Mouse (Mus musculus) Patski (cell line): ENCODE results near the gene Pamr1. TPM values are rescaled to one million over a fixed set of nuclear protein-coding genes. Genes with fewer than 3 reads are reported as not detected.

Source experiments
- ATAC-seq: fragments of 100-300 bp; one replicate; pipeline ENCODE4 v1.8.0; 2021
- CTCF ChIA-PET: fragments of 350-600 bp; sonication (Branson Sonifier 250); formaldehyde crosslinking; loops from one replicate; lab custom pipeline; 2022; ENCODE audit warnings: inconsistent platforms; lab: Charles Lee
- POLR2A ChIA-PET: fragments of 350-600 bp; sonication (Branson Sonifier 250); formaldehyde crosslinking; loops from one replicate; lab custom pipeline; 2022; ENCODE audit warnings: antibody characterized with exemption, inconsistent platforms; lab: Charles Lee
- DNase-seq: peaks from one replicate; pipeline ENCODE4 v3.0.0-alpha.2; 2011; ENCODE audit warnings: low read depth, low spot score
- H3K27me3 ChIP-seq: fragments of 371-371 bp; one replicate; pipeline ENCODE4 v1.5.1; 2021
- CTCF ChIP-seq: fragments of 100-300 bp; IDR thresholded peaks from one replicate; pipeline ENCODE4 v1.5.1; 2021
- in situ Hi-C: fragments of 300-500 bp; cut with MboI; formaldehyde crosslinking; loops from 3 replicates; pipeline ENCODE4 v1.11.1; 2018; ENCODE audit warnings: low pct_unique_long_range_greater_than_20kb, mixed read lengths
- polyA plus RNA-seq: library from polyadenylated mRNA; unstranded; gene quantifications from one replicate; pipeline ENCODE4 v1.2.3, GENCODE M21; 2021

Gene Pamr1
- polyA plus RNA-seq, 1 experiment from 2014 or later = 19.0 TPM

- ChIA-PET CTCF (no interaction called here), POLR2A (no interaction called here)
- TF ChIP-seq CTCF = no peak
- H3K27me3 ChIP-seq = no peaks in the 10 kb centered on the region
- in situ Hi-C loops = loop anchor here (10.0 kb wide), 1 partner anchor 209 kb away; no protein-coding TSS in a partner anchor
- ATAC-seq (no peak), DNase-seq (no peak)
These were observed 45.8 kb downstream of the Pamr1 start for GRCm38 (mm10) chr2:102595395-102596130.

DNA sequence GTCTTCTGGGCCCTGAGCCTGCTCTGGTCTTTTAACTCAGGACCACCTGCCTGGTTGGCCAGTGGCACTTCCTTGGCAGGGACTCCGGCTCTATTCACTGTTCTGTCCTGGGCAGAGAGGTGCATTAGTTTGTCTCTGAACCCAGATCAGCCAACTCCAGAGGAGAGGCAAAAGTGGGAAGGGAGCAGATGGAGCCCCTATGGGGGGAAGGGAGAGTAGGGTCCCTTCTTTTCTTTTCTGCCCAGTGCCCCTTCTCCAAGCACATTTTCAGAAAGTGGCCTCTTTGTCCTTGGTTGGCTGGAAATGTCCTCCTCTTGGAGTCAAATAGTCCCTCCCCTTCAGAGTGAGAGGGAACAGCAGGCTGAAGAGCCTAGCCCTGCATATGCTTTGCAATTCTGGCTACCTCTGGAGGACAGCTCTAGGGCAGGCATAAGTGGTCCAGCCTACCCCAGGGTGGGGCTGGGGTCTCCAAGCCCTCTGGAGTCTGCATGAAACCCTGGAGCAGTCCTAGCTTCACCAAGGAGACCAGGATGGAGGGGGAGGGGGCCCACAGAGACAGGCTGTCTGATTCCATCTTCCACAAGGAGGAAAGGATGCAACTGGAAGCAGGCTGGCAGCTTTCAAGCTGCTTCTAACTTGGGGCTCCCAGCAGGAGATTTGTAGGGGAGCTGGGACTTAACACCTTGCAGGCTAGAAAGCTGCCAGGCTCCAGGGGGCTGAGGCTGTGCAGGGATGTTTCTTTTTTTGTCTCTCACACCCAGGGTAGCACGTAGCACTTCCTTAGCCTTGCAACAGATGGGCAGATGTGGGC, 49.3 kb downstream of the Pamr1 start:
- no peak for TF ChIP-seq CTCF
- DNase-seq (no peak), ATAC-seq (no peak)
- POLR2A ChIA-PET = no interaction called here
- H3K27me3 ChIP-seq = no peaks in the 10 kb centered on the region
- in situ Hi-C loops = loop anchor here (10.0 kb wide), 1 partner anchor 206 kb away; no protein-coding TSS in a partner anchor
- CTCF ChIA-PET = no interaction called here

- CTCF ChIA-PET = interaction anchor here (1.0 kb wide), 2 partner anchors 11 to 17 kb away, joined by 3 to 6 read pairs; no protein-coding TSS in a partner anchor
- ATAC-seq = no peak
- POLR2A ChIA-PET = interaction anchor here (0.7 kb wide), 1 partner anchor 21 kb away, joined by 3 read pairs; no protein-coding TSS in a partner anchor
- no peaks in the 10 kb centered on the region for H3K27me3 ChIP-seq
- no peak for TF ChIP-seq CTCF
- in situ Hi-C loops = no loop called here
- DNase-seq = no peak
These were observed 50.7 kb downstream of the Pamr1 start for GRCm38 (mm10) chr2:102600516-102600915.

DNA sequence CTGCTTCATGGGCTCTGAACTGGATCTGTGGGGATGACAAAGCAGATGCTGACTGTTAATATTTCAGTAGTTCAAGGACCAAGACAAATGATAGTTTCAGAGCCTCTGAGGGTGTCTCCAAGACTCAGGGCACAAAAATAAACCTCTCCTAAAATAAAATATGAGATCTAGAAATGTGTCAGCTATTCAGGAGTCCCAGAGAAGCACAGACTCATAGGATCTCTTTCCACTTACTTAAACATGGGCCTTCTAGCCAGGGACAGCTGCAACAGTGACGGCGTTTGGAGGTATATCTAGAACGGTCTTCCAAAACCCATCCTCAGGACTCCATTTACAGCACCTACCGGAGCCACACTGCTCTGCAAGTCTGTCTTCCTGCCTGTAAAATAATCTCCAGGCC, 60.7 kb downstream of the Pamr1 start:
- ChIA-PET CTCF (interaction anchor here (2.1 kb wide), 1 partner anchor 13 kb away, joined by 4 read pairs; no protein-coding TSS in a partner anchor), POLR2A (no interaction called here)
- TF ChIP-seq CTCF = no peak
- no peaks in the 10 kb centered on the region for H3K27me3 ChIP-seq
- in situ Hi-C loops = no loop called here
- ATAC-seq = no peak
- DNase-seq = no peak

- in situ Hi-C loops = no loop called here
- DNase-seq = no peak
- no peak for TF ChIP-seq CTCF
- ATAC-seq = no peak
- ChIA-PET POLR2A (no interaction called here), CTCF (interaction anchor here (1.0 to 1.7 kb wide), 2 partner anchors 12 to 56 kb away, joined by 3 to 4 read pairs; no protein-coding TSS in a partner anchor)
- no peaks in the 10 kb centered on the region for H3K27me3 ChIP-seq
These were observed 66.8 kb downstream of the Pamr1 start for GRCm38 (mm10) chr2:102616637-102617036.

DNA sequence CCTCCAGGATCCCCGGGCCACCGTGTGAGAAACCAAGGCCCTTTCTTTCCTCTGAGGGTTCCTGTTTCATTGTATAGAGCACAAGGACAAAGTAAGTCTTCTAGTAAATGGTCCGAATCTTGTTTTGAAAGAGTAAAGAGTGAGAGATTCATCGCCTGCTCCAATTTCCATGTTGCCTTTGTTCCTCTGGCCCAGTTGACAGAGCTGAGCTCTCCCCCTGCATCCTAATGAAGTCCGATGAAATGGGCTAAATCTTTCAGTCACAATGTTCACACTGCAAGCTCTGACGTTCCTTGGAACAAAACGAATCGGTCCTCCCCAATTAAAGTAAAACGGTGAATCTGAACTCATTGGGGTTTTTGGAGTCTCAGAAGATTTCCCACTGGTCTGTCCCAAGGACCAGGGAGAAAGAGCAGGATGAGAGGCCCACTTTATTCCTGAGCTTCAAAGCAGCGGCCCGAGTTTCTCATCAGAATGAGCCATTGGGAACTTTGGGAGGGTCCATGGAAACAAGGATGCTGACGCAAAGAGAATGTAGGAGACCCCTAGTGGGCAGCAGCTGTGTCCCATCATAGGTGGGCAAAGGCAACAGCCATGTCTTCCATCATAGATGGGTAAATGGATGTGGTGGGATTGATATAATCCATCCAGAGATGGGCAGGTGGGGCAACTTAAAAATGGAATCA, 71.1 kb downstream of the Pamr1 start:
- DNase-seq (no peak), ATAC-seq (no peak)
- no peak for TF ChIP-seq CTCF
- H3K27me3 ChIP-seq = no peaks in the 10 kb centered on the region
- POLR2A ChIA-PET = no interaction called here
- in situ Hi-C loops = no loop called here
- CTCF ChIA-PET = no interaction called here

DNA sequence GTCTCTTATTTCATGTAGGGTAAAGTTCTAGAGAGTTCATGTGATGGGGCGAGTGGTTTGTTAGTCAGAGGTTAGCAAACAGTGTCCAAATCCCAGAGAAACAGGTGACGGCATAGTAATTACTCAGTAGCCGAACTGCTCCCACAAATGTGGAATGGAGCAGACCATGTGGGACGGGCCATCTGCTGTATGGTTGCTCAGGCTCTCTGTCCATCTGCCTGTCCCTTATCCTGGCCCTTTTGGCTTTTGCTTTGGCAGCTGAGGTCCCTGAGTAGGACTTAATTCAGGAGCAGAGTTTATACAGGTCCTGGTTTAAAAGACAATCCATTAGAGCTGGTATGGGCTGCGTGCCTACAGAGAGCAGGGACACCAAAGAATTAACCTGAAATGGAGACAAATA, 72.4 kb downstream of the Pamr1 start:
- in situ Hi-C loops = no loop called here
- no peak for TF ChIP-seq CTCF
- ChIA-PET POLR2A (no interaction called here), CTCF (no interaction called here)
- H3K27me3 ChIP-seq = no peaks in the 10 kb centered on the region
- ATAC-seq = no peak
- DNase-seq = no peak

DNA sequence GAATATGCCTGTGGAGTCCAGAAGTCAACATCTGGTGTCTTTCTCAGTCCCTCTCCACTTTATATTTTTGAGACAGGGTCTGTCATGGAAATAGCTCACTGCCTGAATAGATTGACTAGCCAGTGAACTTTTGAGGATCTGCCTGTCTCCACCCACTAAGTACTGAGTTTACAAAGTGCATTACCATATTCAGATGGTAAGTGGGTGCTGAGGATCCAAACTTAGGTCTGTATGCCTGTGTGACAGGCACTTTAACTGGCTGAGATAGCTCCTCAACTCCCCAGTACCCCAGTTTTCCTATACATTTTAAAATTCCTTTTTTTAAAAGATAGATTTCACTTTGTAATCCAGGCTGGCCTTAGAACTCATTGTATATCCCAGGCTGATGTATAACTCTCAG, 73.1 kb downstream of the Pamr1 start:
- ChIA-PET POLR2A (no interaction called here), CTCF (no interaction called here)
- ATAC-seq = no peak
- no peak for TF ChIP-seq CTCF
- in situ Hi-C loops = no loop called here
- no peak for DNase-seq
- H3K27me3 ChIP-seq = no peaks in the 10 kb centered on the region

- peaks cover 4% of the 10 kb centered on the region for H3K27me3 ChIP-seq
- POLR2A ChIA-PET = no interaction called here
- no peak for TF ChIP-seq CTCF
- DNase-seq = no peak
- ATAC-seq = no peak
- CTCF ChIA-PET = no interaction called here
- in situ Hi-C loops = no loop called here
These were observed 74.7 kb downstream of the Pamr1 start for GRCm38 (mm10) chr2:102624538-102624937.

DNA sequence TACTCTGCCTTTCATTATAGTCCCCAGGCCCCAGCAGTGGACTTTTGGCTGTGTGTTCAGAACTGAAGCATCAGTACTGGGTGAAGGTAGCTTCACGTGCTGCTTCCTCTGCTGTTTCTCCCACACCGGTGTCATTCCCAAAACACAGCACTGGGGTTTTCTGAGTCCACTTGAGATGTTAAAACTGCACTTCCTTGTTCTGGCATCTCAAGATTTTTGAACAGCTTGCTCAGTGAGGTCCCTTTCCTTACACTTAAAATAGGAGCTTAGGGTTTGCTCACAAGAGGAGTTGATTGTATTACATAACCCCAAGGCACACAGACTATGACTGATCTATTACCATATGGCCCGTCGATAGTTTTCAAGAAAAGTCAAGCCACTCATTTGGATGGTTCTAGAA, 82.5 kb downstream of the Pamr1 start:
- no peak for ATAC-seq
- CTCF ChIA-PET = no interaction called here

More for the DNA sequence above, 82.5 kb downstream of the Pamr1 start:
- no peak for TF ChIP-seq CTCF
- H3K27me3 ChIP-seq = peaks cover 22% of the 10 kb centered on the region
- POLR2A ChIA-PET = no interaction called here
- in situ Hi-C loops = no loop called here
- DNase-seq = no peak
